Mouse (Mus musculus): ENCODE data around the gene Tmem140. TPM values are rescaled to one million over a fixed set of nuclear protein-coding genes. Genes with fewer than 3 reads are reported as not detected.
A peak's percentile ranks its signal among the peaks of the same experiment; 100 is the strongest.

Tmem140 gene
- polyA plus RNA-seq, 1 experiment from 2014 or later = 2.8 TPM

DNA sequence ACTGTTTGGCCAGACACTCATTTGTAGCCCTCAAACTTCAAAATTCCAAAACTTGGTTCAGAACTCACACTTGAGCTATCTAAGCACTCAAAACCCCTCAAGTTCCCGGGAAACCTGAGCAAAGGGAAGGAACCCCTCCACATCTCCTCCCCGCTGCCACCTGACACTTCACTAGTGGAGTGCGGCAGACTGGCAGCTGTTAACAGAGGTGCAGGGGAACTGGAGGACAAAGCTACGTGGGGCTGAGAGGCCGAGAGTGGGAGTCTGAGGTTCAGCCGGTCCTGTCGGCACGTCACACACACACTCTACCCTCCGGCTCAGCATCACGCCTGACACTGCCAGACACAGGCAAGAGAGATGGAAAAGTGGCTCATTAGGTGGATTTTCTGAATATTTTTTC lies 40.9 kb downstream of the Tmem140 start:
- no peak overlapping the region for H3K4me3 ChIP-seq (replicated peaks; ENCODE audit: low read length)
- no peak overlapping the region for H3K27ac ChIP-seq (ENCODE audit: low read length)

DNA sequence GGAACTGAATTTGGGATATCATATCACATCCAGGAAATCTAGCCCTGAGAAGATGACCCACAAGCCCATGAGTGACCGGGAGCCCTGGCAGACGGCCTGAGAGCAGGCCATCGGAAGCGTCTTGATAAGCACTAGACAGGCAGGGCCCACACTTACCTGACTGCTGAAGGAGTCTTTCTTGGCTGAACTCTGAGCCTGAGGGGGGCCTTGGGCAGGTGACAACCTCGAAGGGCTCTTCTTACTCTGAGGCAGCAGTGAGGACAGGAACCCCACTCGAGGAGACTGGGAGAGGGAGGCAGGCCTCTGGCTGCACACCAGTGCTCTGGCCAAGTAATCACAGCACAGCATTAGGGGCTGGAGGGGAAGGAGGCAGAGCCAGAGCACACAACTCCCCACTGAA lies 41.4 kb downstream of the Tmem140 start:
- 0 out of 2 replicates have a peak, but pooled peaks cover 3% of the 10 kb centered on the region for H3K4me1 ChIP-seq (ENCODE audit: control insufficient read depth, insufficient read depth, low read length)
- H3K36me3 ChIP-seq (ENCODE audit: control insufficient read depth, insufficient read depth, low read length) = peaks cover 4% of the 10 kb centered on the region
- H3K4me3 ChIP-seq (replicated peaks; ENCODE audit: low read length) = no peak overlapping the region
- no peak overlapping the region for H3K9ac ChIP-seq (ENCODE audit: low read length)
- no peak for ATAC-seq (ENCODE audit: insufficient read depth, low FRiP score)
- no peak overlapping the region for H3K27ac ChIP-seq (ENCODE audit: low read length)
- no peaks in the 10 kb centered on the region for H3K27me3 ChIP-seq (ENCODE audit: control insufficient read depth, insufficient read depth, low read length)
- H3K9me3 ChIP-seq (replicated peaks; ENCODE audit: control insufficient read depth, low read length) = no peaks in the 10 kb centered on the region
- 80% methylated on average over 6 of the region's 6 CpGs for WGBS
- no peak overlapping the region for H3K4me2 ChIP-seq (ENCODE audit: low read depth, low read length)

More for the DNA sequence above, 40.9 kb downstream of the Tmem140 start:
- Histone ChIP-seq H3K4me1 (ENCODE audit: control insufficient read depth, insufficient read depth, low read length) (0 out of 2 replicates have a peak, but pooled peaks cover 3% of the 10 kb centered on the region), H3K27me3 (ENCODE audit: control insufficient read depth, insufficient read depth, low read length) (no peaks in the 10 kb centered on the region), H3K9me3 (replicated peaks; ENCODE audit: control insufficient read depth, low read length) (no peaks in the 10 kb centered on the region), H3K9ac (ENCODE audit: low read length) (no peak overlapping the region), H3K4me2 (ENCODE audit: low read depth, low read length) (no peak overlapping the region), H3K36me3 (ENCODE audit: control insufficient read depth, insufficient read depth, low read length) (peaks cover 4% of the 10 kb centered on the region)
- no peak for ATAC-seq (ENCODE audit: insufficient read depth, low FRiP score)
- 72% methylated on average over 10 of the region's 10 CpGs for WGBS

DNA sequence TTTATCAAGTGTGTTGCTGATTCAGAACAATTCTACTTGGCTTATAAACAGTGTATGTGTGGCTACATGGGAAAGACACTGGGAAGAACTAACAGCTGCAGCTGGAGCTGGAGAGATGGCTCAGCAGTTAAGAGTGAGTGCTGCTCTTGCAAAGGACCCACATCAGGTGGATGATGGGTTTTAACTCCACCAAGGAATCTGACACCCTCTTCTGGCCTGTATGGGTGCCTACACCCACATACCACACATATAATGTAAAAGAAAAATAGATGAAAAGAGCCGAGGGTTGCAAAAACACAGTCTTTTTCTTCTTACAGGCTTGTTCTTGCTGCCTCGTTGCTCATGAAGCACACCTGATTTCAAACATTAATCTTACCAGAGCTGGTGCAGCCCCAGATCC lies 43.2 kb downstream of the Tmem140 start:
- 75% methylated on average over 2 of the region's 2 CpGs for WGBS
- Histone ChIP-seq H3K27ac (ENCODE audit: low read length) (no peak overlapping the region), H3K4me2 (ENCODE audit: low read depth, low read length) (no peak overlapping the region), H3K9me3 (replicated peaks; ENCODE audit: control insufficient read depth, low read length) (no peaks in the 10 kb centered on the region), H3K9ac (ENCODE audit: low read length) (no peak overlapping the region), H3K27me3 (ENCODE audit: control insufficient read depth, insufficient read depth, low read length) (no peaks in the 10 kb centered on the region), H3K4me1 (ENCODE audit: control insufficient read depth, insufficient read depth, low read length) (peaks cover 8% of the 10 kb centered on the region; the same call in 1 of the 2 replicates), H3K36me3 (ENCODE audit: control insufficient read depth, insufficient read depth, low read length) (peaks cover 4% of the 10 kb centered on the region), H3K4me3 (replicated peaks; ENCODE audit: low read length) (no peak overlapping the region)
- no peak for ATAC-seq (ENCODE audit: insufficient read depth, low FRiP score)

DNA sequence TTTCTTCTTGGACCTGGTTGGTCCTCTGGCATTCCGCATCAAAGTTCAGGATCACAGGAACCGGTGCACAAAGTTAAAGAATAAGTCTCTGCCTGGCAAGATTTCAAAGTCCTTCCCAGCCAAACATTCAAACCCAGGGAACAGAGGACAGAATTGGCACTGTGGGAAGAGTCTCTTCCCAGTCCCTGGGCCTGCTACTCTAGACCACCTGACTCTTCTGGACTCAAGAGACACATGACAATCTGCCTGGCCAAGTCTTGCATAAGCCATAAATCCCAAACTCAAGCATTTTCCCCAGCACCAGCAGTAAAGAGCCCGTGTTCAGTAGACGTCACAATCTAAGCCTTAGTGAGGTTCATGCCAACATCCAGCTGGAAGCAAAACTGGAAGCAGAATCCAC lies 43.7 kb downstream of the Tmem140 start:
- H3K27ac ChIP-seq (ENCODE audit: low read length) = no peak overlapping the region
- no peak overlapping the region for H3K4me2 ChIP-seq (ENCODE audit: low read depth, low read length)
- peaks cover 8% of the 10 kb centered on the region; the same call in 1 of the 2 replicates for H3K4me1 ChIP-seq (ENCODE audit: control insufficient read depth, insufficient read depth, low read length)
- no peak overlapping the region for H3K4me3 ChIP-seq (replicated peaks; ENCODE audit: low read length)
- H3K27me3 ChIP-seq (ENCODE audit: control insufficient read depth, insufficient read depth, low read length) = no peaks in the 10 kb centered on the region
- peaks cover 4% of the 10 kb centered on the region for H3K36me3 ChIP-seq (ENCODE audit: control insufficient read depth, insufficient read depth, low read length)
- no peak overlapping the region for H3K9ac ChIP-seq (ENCODE audit: low read length)
- 80% methylated on average over 4 of the region's 4 CpGs for WGBS
- ATAC-seq (ENCODE audit: insufficient read depth, low FRiP score) = no peak
- H3K9me3 ChIP-seq (replicated peaks; ENCODE audit: control insufficient read depth, low read length) = no peaks in the 10 kb centered on the region

DNA sequence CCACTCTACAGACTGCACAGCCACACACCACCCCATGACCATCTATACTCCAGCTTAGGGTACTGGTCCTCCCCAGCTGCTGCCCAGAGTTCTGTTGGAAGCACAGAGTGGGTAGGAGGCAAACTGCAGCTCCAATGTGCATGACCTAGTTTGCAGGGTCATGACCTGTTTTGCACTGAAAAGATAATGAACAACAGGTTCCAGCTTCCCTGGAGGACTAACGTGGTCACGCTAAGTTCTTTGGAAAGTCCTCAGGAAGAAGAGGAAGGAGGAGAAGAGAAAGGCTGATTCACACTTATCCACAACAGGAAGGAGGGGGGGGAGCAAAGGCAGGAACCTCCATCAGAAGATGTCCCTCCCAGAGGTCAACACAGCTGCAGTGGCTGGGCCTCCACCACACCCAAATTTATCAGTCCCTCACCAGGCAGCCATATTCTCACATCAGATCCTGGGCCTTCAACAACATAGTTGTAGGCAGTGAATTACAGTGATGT lies 44.2 kb downstream of the Tmem140 start:
- no peaks in the 10 kb centered on the region for H3K9me3 ChIP-seq (replicated peaks; ENCODE audit: control insufficient read depth, low read length)
- 83% methylated on average over 2 of the region's 2 CpGs for WGBS
- H3K27me3 ChIP-seq (ENCODE audit: control insufficient read depth, insufficient read depth, low read length) = no peaks in the 10 kb centered on the region
- H3K9ac ChIP-seq (ENCODE audit: low read length) = no peak overlapping the region
- peaks cover 4% of the 10 kb centered on the region for H3K36me3 ChIP-seq (ENCODE audit: control insufficient read depth, insufficient read depth, low read length)
- H3K27ac ChIP-seq (ENCODE audit: low read length) = no peak overlapping the region
- no peak for ATAC-seq (ENCODE audit: insufficient read depth, low FRiP score)
- H3K4me1 ChIP-seq (ENCODE audit: control insufficient read depth, insufficient read depth, low read length) = peaks cover 5% of the 10 kb centered on the region; the same call in 1 of the 2 replicates
- H3K4me2 ChIP-seq (ENCODE audit: low read depth, low read length) = no peak overlapping the region
- no peak overlapping the region for H3K4me3 ChIP-seq (replicated peaks; ENCODE audit: low read length)

DNA sequence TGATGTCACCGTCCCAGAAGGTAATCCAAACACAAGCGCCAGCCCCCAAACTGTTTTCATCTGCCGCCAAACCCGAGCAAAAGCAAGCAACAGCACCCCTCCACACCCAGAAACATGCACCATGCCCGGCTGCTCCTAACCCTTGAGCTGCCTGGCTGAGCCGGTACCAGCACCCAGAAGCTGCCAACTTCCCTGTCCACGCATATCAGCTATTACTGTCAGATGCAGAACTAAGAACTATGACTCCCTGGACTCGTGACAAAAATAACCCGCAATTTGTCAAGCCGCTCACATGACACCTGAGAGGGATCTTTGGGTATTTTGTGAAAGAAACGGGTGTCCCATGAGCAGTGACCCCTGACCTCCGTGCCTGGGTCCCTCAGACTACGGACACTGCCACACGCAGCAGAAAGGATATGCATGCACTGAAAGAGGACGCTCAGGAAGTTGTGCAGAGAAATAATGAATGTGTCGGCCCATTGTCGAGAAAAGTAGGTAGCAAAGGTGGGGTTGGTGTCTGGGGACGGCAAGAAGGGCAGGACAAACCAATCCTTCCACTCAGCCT lies 44.8 kb downstream of the Tmem140 start:
- peaks cover 5% of the 10 kb centered on the region; the same call in 1 of the 2 replicates for H3K4me1 ChIP-seq (ENCODE audit: control insufficient read depth, insufficient read depth, low read length)
- H3K27ac ChIP-seq (ENCODE audit: low read length) = no peak overlapping the region
- no peaks in the 10 kb centered on the region for H3K27me3 ChIP-seq (ENCODE audit: control insufficient read depth, insufficient read depth, low read length)
- no peak for ATAC-seq (ENCODE audit: insufficient read depth, low FRiP score)
- WGBS = 82% methylated on average over 18 of the region's 18 CpGs
- H3K36me3 ChIP-seq (ENCODE audit: control insufficient read depth, insufficient read depth, low read length) = peaks cover 4% of the 10 kb centered on the region
- H3K9ac ChIP-seq (ENCODE audit: low read length) = no peak overlapping the region
- no peak overlapping the region for H3K4me3 ChIP-seq (replicated peaks; ENCODE audit: low read length)
- no peak overlapping the region for H3K4me2 ChIP-seq (ENCODE audit: low read depth, low read length)
- no peaks in the 10 kb centered on the region for H3K9me3 ChIP-seq (replicated peaks; ENCODE audit: control insufficient read depth, low read length)

DNA sequence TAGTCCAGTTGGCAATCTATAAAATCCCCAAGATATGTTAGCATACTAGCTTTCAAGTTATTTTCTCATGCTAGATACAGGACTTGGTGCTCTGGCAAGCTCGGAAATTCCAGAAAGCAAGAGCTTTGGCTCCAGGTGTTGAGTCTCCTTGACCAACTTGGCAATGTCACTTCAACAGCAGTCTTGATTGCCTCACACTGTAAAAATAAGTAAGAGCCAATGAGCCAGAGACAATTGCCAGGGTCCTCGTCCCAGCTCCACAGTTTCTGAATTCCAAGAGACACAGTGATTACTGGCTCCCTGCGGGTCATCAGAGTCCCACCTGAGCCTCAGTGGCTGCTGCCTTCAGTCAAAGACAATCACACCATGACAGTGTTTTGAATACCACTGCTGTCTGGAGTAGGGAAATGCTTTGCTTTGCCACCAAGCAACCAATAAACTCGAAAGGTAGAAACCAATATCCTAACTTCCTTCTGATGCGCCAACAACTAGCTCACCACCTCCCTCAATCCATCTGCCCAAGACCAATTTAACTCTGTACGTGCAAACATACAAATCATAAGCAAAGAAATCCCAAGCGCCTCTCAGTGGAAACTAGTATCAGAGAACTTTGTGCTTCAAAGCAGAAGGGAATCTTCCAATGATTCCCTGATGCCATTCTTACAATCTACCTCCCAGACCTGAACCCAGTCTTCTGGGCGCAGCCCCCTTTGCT lies 46.8 kb downstream of the Tmem140 start:
- Histone ChIP-seq H3K9ac (ENCODE audit: low read length) (peak overlapping the region; percentile 81), H3K9me3 (replicated peaks; ENCODE audit: control insufficient read depth, low read length) (no peaks in the 10 kb centered on the region), H3K4me2 (ENCODE audit: low read depth, low read length) (peak overlapping the region; percentile 83), H3K27me3 (ENCODE audit: control insufficient read depth, insufficient read depth, low read length) (no peaks in the 10 kb centered on the region), H3K4me1 (ENCODE audit: control insufficient read depth, insufficient read depth, low read length) (peaks cover 5% of the 10 kb centered on the region; the same call in 1 of the 2 replicates), H3K36me3 (ENCODE audit: control insufficient read depth, insufficient read depth, low read length) (peaks cover 4% of the 10 kb centered on the region), H3K27ac (ENCODE audit: low read length) (peak overlapping the region; percentile 86; the same call in 1 of the 2 replicates), H3K4me3 (replicated peaks; ENCODE audit: low read length) (peak overlapping the region; percentile 80)
- ATAC-seq (ENCODE audit: insufficient read depth, low FRiP score) = no peak
- WGBS = 41% methylated on average over 8 of the region's 8 CpGs

DNA sequence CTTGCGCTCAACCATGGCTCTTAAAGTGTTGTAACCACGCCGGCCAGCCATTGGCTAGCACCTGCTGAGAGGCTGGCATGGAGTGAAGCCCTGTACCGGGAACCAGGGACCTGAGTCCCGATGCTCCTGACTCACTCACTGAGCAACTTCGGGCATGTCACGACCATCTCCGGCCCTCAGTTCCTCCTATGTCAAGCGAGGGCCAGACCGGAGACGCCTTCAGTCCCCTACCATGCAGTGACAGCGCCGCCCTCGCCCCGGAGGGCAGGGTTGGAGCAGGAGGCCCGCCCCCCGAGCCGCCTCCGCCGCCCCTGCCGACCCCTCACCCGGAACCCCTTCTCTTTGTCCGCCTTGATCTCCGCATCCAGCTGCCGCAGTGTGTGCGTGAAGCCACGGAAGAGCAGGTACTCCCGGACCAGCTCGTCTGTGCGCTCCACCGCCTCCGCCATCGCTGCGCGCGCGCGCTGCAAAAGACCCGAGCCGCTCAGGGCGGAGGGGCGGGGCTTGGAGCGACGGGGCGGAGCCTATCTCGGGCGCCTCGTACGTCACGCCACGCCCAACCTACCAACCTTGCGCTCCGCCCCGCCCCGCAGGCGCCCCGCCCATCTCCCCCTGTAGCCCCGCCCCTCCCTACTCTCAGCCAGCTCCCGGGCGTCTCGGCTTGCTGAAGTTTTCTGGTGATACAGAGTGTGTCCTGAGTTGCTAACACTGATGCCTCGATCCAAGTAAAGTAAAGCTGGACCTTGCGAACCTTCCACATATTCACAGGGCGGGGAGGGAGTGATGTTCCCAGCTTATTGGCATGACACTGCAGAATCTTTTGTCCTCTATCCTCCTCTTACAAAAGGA lies 47.6 kb downstream of the Tmem140 start, which contains the start of gene Wdr91:
TSS of gene Wdr91 (minus strand) at position 506 of the 849 bp plus-strand sequence.
- Histone ChIP-seq H3K4me3 (replicated peaks; ENCODE audit: low read length) (peak within 1 kb of the TSS; percentile 80), H3K36me3 (ENCODE audit: control insufficient read depth, insufficient read depth, low read length) (no peaks in the 10 kb centered on the region), H3K9ac (ENCODE audit: low read length) (peak within 1 kb of the TSS; percentile 81), H3K4me2 (ENCODE audit: low read depth, low read length) (peak within 1 kb of the TSS; percentile 83), H3K9me3 (replicated peaks; ENCODE audit: control insufficient read depth, low read length) (no peaks in the 10 kb centered on the region), H3K27me3 (ENCODE audit: control insufficient read depth, insufficient read depth, low read length) (no peaks in the 10 kb centered on the region), H3K27ac (ENCODE audit: low read length) (peak within 1 kb of the TSS; percentile 86), H3K4me1 (ENCODE audit: control insufficient read depth, insufficient read depth, low read length) (peaks cover 5% of the 10 kb centered on the region; the same call in 1 of the 2 replicates)
- under 1% methylated on average over 64 of the region's 64 CpGs for WGBS
- peak; percentile 95 for ATAC-seq (ENCODE audit: insufficient read depth, low FRiP score)

Measured in stomach, embryonic 16.5 days (tissue).